Mouse (Mus musculus): ENCODE measurements around the gene Naa10.

Gene Naa10

GRCm38 (mm10) chrX:73930402-73931062 is 8.8 kb upstream of the Naa10 start, which contains the start of gene Renbp:
TSS of gene Renbp (minus strand) at chrX:73930850.
- Histone ChIP-seq H3K4me1 (replicated peaks; ENCODE audit: low read depth, low read length) (peaks cover 40% of the 10 kb centered on the region), H3K36me3 (ENCODE audit: insufficient read depth, low read length) (peaks cover 38% of the 10 kb centered on the region), H3K4me3 (replicated peaks; ENCODE audit: low read length) (peak within 1 kb of the TSS; percentile 79), H3K9me3 (ENCODE audit: low read length) (no peaks in the 10 kb centered on the region), H3K27me3 (ENCODE audit: insufficient read depth, low read length) (no peaks in the 10 kb centered on the region)
- TF ChIP-seq CTCF (conservative IDR thresholded peaks at IDR 0.05; ENCODE audit: low read length) (no peak), POU5F1 (IDR thresholded peaks at IDR 0.05; ENCODE audit: borderline replicate concordance, low read length) (no peak), NANOG (IDR thresholded peaks at IDR 0.05; ENCODE audit: borderline replicate concordance, low read length) (no peak)

GRCm38 (mm10) chrX:73922550-73922882 is 772 bp upstream of the Naa10 start:
- H3K4me1 ChIP-seq (replicated peaks; ENCODE audit: low read depth, low read length) = peaks cover 33% of the 10 kb centered on the region
- H3K36me3 ChIP-seq (ENCODE audit: insufficient read depth, low read length) = peaks cover 59% of the 10 kb centered on the region
- H3K4me3 ChIP-seq (replicated peaks; ENCODE audit: low read length) = peak overlapping the region; percentile 85
- no peak for TF ChIP-seq NANOG (IDR thresholded peaks at IDR 0.05; ENCODE audit: borderline replicate concordance, low read length)
- no peak for TF ChIP-seq POU5F1 (IDR thresholded peaks at IDR 0.05; ENCODE audit: borderline replicate concordance, low read length)
- TF ChIP-seq CTCF (conservative IDR thresholded peaks at IDR 0.05; ENCODE audit: low read length) = no peak
- no peaks in the 10 kb centered on the region for H3K9me3 ChIP-seq (ENCODE audit: low read length)
- H3K27me3 ChIP-seq (ENCODE audit: insufficient read depth, low read length) = no peaks in the 10 kb centered on the region

- no peaks in the 10 kb centered on the region for H3K27me3 ChIP-seq (ENCODE audit: insufficient read depth, low read length)
- H3K4me1 ChIP-seq (replicated peaks; ENCODE audit: low read depth, low read length) = peaks cover 41% of the 10 kb centered on the region
- no peaks in the 10 kb centered on the region for H3K9me3 ChIP-seq (ENCODE audit: low read length)
- H3K36me3 ChIP-seq (ENCODE audit: insufficient read depth, low read length) = peaks cover 64% of the 10 kb centered on the region
- TF ChIP-seq CTCF (conservative IDR thresholded peaks at IDR 0.05; ENCODE audit: low read length) = no peak
- no peak for TF ChIP-seq NANOG (IDR thresholded peaks at IDR 0.05; ENCODE audit: borderline replicate concordance, low read length)
- TF ChIP-seq POU5F1 (IDR thresholded peaks at IDR 0.05; ENCODE audit: borderline replicate concordance, low read length) = no peak
- peak overlapping the region; percentile 85 for H3K4me3 ChIP-seq (replicated peaks; ENCODE audit: low read length)
Observed at GRCm38 (mm10) chrX:73921285-73921822, 390 bp downstream of the Naa10 start.

GRCm38 (mm10) chrX:73918631-73919030 is 3.1 kb downstream of the Naa10 start:
- Histone ChIP-seq H3K9me3 (ENCODE audit: low read length) (no peaks in the 10 kb centered on the region), H3K4me1 (replicated peaks; ENCODE audit: low read depth, low read length) (peaks cover 53% of the 10 kb centered on the region), H3K36me3 (ENCODE audit: insufficient read depth, low read length) (peaks cover 45% of the 10 kb centered on the region), H3K27me3 (ENCODE audit: insufficient read depth, low read length) (no peaks in the 10 kb centered on the region), H3K4me3 (replicated peaks; ENCODE audit: low read length) (no peak overlapping the region)
- no peak for TF ChIP-seq CTCF (conservative IDR thresholded peaks at IDR 0.05; ENCODE audit: low read length)
- TF ChIP-seq NANOG (IDR thresholded peaks at IDR 0.05; ENCODE audit: borderline replicate concordance, low read length) = no peak
- TF ChIP-seq POU5F1 (IDR thresholded peaks at IDR 0.05; ENCODE audit: borderline replicate concordance, low read length) = no peak

GRCm38 (mm10) chrX:73916945-73917344 is 4.8 kb downstream of the Naa10 start:
- TF ChIP-seq CTCF (conservative IDR thresholded peaks at IDR 0.05; ENCODE audit: low read length) (no peak), NANOG (IDR thresholded peaks at IDR 0.05; ENCODE audit: borderline replicate concordance, low read length) (no peak), POU5F1 (IDR thresholded peaks at IDR 0.05; ENCODE audit: borderline replicate concordance, low read length) (no peak)
- peaks cover 45% of the 10 kb centered on the region for H3K36me3 ChIP-seq (ENCODE audit: insufficient read depth, low read length)
- H3K27me3 ChIP-seq (ENCODE audit: insufficient read depth, low read length) = no peaks in the 10 kb centered on the region
- H3K4me1 ChIP-seq (replicated peaks; ENCODE audit: low read depth, low read length) = peaks cover 53% of the 10 kb centered on the region
- no peaks in the 10 kb centered on the region for H3K9me3 ChIP-seq (ENCODE audit: low read length)
- H3K4me3 ChIP-seq (replicated peaks; ENCODE audit: low read length) = no peak overlapping the region

GRCm38 (mm10) chrX:73914827-73915703 is 6.7 kb downstream of the Naa10 start:
- peaks cover 61% of the 10 kb centered on the region for H3K4me1 ChIP-seq (replicated peaks; ENCODE audit: low read depth, low read length)
- peaks cover 43% of the 10 kb centered on the region for H3K36me3 ChIP-seq (ENCODE audit: insufficient read depth, low read length)
- H3K9me3 ChIP-seq (ENCODE audit: low read length) = no peaks in the 10 kb centered on the region
- TF ChIP-seq CTCF (conservative IDR thresholded peaks at IDR 0.05; ENCODE audit: low read length) = no peak
- TF ChIP-seq POU5F1 (IDR thresholded peaks at IDR 0.05; ENCODE audit: borderline replicate concordance, low read length) = no peak
- TF ChIP-seq NANOG (IDR thresholded peaks at IDR 0.05; ENCODE audit: borderline replicate concordance, low read length) = no peak
- peak overlapping the region; percentile 58 for H3K4me3 ChIP-seq (replicated peaks; ENCODE audit: low read length)
- no peaks in the 10 kb centered on the region for H3K27me3 ChIP-seq (ENCODE audit: insufficient read depth, low read length)

- Histone ChIP-seq H3K4me1 (replicated peaks; ENCODE audit: low read depth, low read length) (peaks cover 34% of the 10 kb centered on the region), H3K4me3 (replicated peaks; ENCODE audit: low read length) (no peak overlapping the region), H3K36me3 (ENCODE audit: insufficient read depth, low read length) (peaks cover 8% of the 10 kb centered on the region), H3K27me3 (ENCODE audit: insufficient read depth, low read length) (no peaks in the 10 kb centered on the region), H3K9me3 (ENCODE audit: low read length) (no peaks in the 10 kb centered on the region)
- TF ChIP-seq NANOG (IDR thresholded peaks at IDR 0.05; ENCODE audit: borderline replicate concordance, low read length) (no peak), POU5F1 (IDR thresholded peaks at IDR 0.05; ENCODE audit: borderline replicate concordance, low read length) (no peak), CTCF (conservative IDR thresholded peaks at IDR 0.05; ENCODE audit: low read length) (no peak)
Observed at GRCm38 (mm10) chrX:73911588-73911987, 10.2 kb downstream of the Naa10 start.

GRCm38 (mm10) chrX:73911156-73911555 is 10.6 kb downstream of the Naa10 start:
- Histone ChIP-seq H3K36me3 (ENCODE audit: insufficient read depth, low read length) (peaks cover 4% of the 10 kb centered on the region), H3K4me3 (replicated peaks; ENCODE audit: low read length) (peak overlapping the region; percentile 67), H3K9me3 (ENCODE audit: low read length) (no peaks in the 10 kb centered on the region), H3K27me3 (ENCODE audit: insufficient read depth, low read length) (no peaks in the 10 kb centered on the region), H3K4me1 (replicated peaks; ENCODE audit: low read depth, low read length) (peaks cover 33% of the 10 kb centered on the region)
- no peak for TF ChIP-seq CTCF (conservative IDR thresholded peaks at IDR 0.05; ENCODE audit: low read length)
- no peak for TF ChIP-seq POU5F1 (IDR thresholded peaks at IDR 0.05; ENCODE audit: borderline replicate concordance, low read length)
